Mouse (Mus musculus) olfactory bulb, adult 2 months (tissue): ENCODE results near the gene Slc7a1.

ENCODE experiments used
- CTCF ChIP-seq: fragments of 200-500 bp; IDR thresholded peaks from 2 replicates; pipeline ENCODE4 v1.5.1; 2012; ENCODE audit warnings: low read depth, mild to moderate bottlenecking, low read length, moderate library complexity; ENCODE audit not compliant: insufficient read depth
- POLR2A ChIP-seq: fragments of 200-500 bp; IDR thresholded peaks from 2 replicates; pipeline ENCODE4 v1.6.1; 2012; ENCODE audit warnings: mild to moderate bottlenecking, low read depth, low read length, moderate library complexity; ENCODE audit not compliant: insufficient read depth

- TF ChIP-seq POLR2A, result no peak
- no peak for TF ChIP-seq CTCF
Measured at GRCm38 (mm10) chr5:148371375-148371774, 28.3 kb downstream of the Slc7a1 start.
